Mouse (Mus musculus) stomach, embryonic 15.5 days (tissue): ENCODE measurements around the gene Amer2. TPM values are rescaled to one million over a fixed set of nuclear protein-coding genes. Genes with fewer than 3 reads are reported as not detected.
"Not testable (repeated sequence)": the region's sequence is repeated elsewhere in the genome, so short reads cannot be mapped to it uniquely, and the experiment has no call there.

Source experiments
- ATAC-seq: fragments of 200-750 bp; cut with Nextera tagmentation; 2 replicates; pipeline ENCODE4 v1.8.0; 2017; ENCODE audit warnings: low read depth, moderate number of reproducible peaks, moderate TSS enrichment; ENCODE audit not compliant: insufficient read depth, low FRiP score
- H3K27ac ChIP-seq: fragments of 300-500 bp; sonication (generic); 2 replicates; pipeline ENCODE4 v1.5.1; 2015; ENCODE audit warnings: mild to moderate bottlenecking, inconsistent platforms
- H3K27me3 ChIP-seq: fragments of 300-500 bp; sonication (generic); replicated peaks from 2 replicates; pipeline ENCODE4 v1.6.1; 2015; ENCODE audit warnings: inconsistent platforms
- H3K36me3 ChIP-seq: fragments of 300-500 bp; sonication (generic); 2 replicates; pipeline ENCODE4 v1.6.1; 2015; ENCODE audit warnings: inconsistent platforms
- H3K4me1 ChIP-seq: fragments of 300-500 bp; sonication (generic); 2 replicates; pipeline ENCODE4 v1.6.1; 2015; ENCODE audit warnings: inconsistent platforms
- H3K4me2 ChIP-seq: fragments of 300-500 bp; sonication (generic); 2 replicates; pipeline ENCODE4 v1.6.1; 2015; ENCODE audit warnings: mild to moderate bottlenecking, inconsistent platforms
- H3K4me3 ChIP-seq: fragments of 300-500 bp; sonication (generic); replicated peaks from 2 replicates; pipeline ENCODE4 v1.5.1; 2015; ENCODE audit warnings: inconsistent platforms
- H3K9ac ChIP-seq: fragments of 300-500 bp; sonication (generic); 2 replicates; pipeline ENCODE4 v1.6.1; 2015; ENCODE audit warnings: inconsistent platforms
- H3K9me3 ChIP-seq: fragments of 300-500 bp; sonication (generic); 2 replicates; pipeline ENCODE4 v1.6.1; 2016; ENCODE audit warnings: inconsistent platforms
- WGBS: fragments of 180-500 bp; shearing (Covaris S2); methylation state at CpG from one replicate; pipeline ENCODE4 v1.1.7; 2015; 5-methylcytosine and 5-hydroxymethylcytosine counted together
- polyA plus RNA-seq: library from polyadenylated mRNA; unstranded; fragments of >200 nt; fragmentation: Nextera tagmentation; extraction: Ambion mirVana; gene quantifications from 2 replicates; pipeline ENCODE4 v1.2.1, GENCODE M21; 2015

Amer2 gene
- polyA plus RNA-seq, result 1.4 TPM in 2 replicates

GRCm38 (mm10) chr14:60372821-60373309 is at the start of gene Amer2:
Gene Amer2, plus strand, starts transcription at chr14:60373259.
- ATAC-seq, result no peak
- no peak within 1 kb of the TSS for H3K9ac ChIP-seq
- no peak within 1 kb of the TSS for H3K4me2 ChIP-seq
- 0 out of 2 replicates have a peak, but pooled peaks cover 4% of the 10 kb centered on the region for H3K4me1 ChIP-seq
- H3K36me3 ChIP-seq, result no peaks in the 10 kb centered on the region
- no peak within 1 kb of the TSS for H3K27ac ChIP-seq
- H3K27me3 ChIP-seq, result 0 out of 2 replicates have a peak, but pooled peaks cover 10% of the 10 kb centered on the region
- no peak within 1 kb of the TSS for H3K4me3 ChIP-seq
- WGBS, result 65% methylated on average over 1 of the region's 1 CpGs
- H3K9me3 ChIP-seq, result no peaks in the 10 kb centered on the region

- not testable (repeated sequence) for H3K27ac ChIP-seq, H3K27me3 ChIP-seq, H3K9me3 ChIP-seq, H3K9ac ChIP-seq, H3K36me3 ChIP-seq, H3K4me3 ChIP-seq, H3K4me1 ChIP-seq, H3K4me2 ChIP-seq, ATAC-seq
- WGBS, result 76% methylated on average over 5 of the region's 5 CpGs
These were observed 33.1 kb upstream of the Amer2 start for GRCm38 (mm10) chr14:60340001-60340400.

GRCm38 (mm10) chr14:60340570-60340969 is 32.5 kb upstream of the Amer2 start:
- Histone ChIP-seq H3K9me3 (no peaks in the 10 kb centered on the region), H3K36me3 (no peaks in the 10 kb centered on the region), H3K27me3 (no peaks in the 10 kb centered on the region), H3K4me2 (no peak overlapping the region), H3K9ac (no peak overlapping the region), H3K4me3 (no peak overlapping the region), H3K4me1 (no peaks in the 10 kb centered on the region), H3K27ac (no peak overlapping the region)
- 75% methylated on average over 4 of the region's 4 CpGs for WGBS
- ATAC-seq, result no peak

- H3K4me2 ChIP-seq, result no peak overlapping the region
- H3K9ac ChIP-seq, result no peak overlapping the region
- no peaks in the 10 kb centered on the region for H3K4me1 ChIP-seq
- no peaks in the 10 kb centered on the region for H3K36me3 ChIP-seq
- H3K4me3 ChIP-seq, result no peak overlapping the region
- no peaks in the 10 kb centered on the region for H3K27me3 ChIP-seq
- 85% methylated on average over 6 of the region's 6 CpGs for WGBS
- no peak for ATAC-seq
- H3K9me3 ChIP-seq, result no peaks in the 10 kb centered on the region
- H3K27ac ChIP-seq, result no peak overlapping the region
These were observed 27.7 kb upstream of the Amer2 start for GRCm38 (mm10) chr14:60345326-60345876.

GRCm38 (mm10) chr14:60358347-60358746 is 14.7 kb upstream of the Amer2 start:
- Histone ChIP-seq H3K9ac (no peak overlapping the region), H3K36me3 (no peaks in the 10 kb centered on the region), H3K4me1 (no peaks in the 10 kb centered on the region), H3K9me3 (no peaks in the 10 kb centered on the region), H3K27me3 (no peaks in the 10 kb centered on the region), H3K4me3 (no peak overlapping the region), H3K4me2 (no peak overlapping the region), H3K27ac (no peak overlapping the region)
- WGBS, result 78% methylated on average over 5 of the region's 5 CpGs
- ATAC-seq, result no peak

- H3K4me2 ChIP-seq, result no peak overlapping the region
- H3K9ac ChIP-seq, result no peak overlapping the region
- 67% methylated on average over 9 of the region's 9 CpGs for WGBS
- H3K27me3 ChIP-seq, result no peaks in the 10 kb centered on the region
- no peak overlapping the region for H3K4me3 ChIP-seq
- H3K9me3 ChIP-seq, result no peaks in the 10 kb centered on the region
- no peak overlapping the region for H3K27ac ChIP-seq
- no peaks in the 10 kb centered on the region for H3K4me1 ChIP-seq
- no peak for ATAC-seq
- H3K36me3 ChIP-seq, result no peaks in the 10 kb centered on the region
These were observed 11.5 kb upstream of the Amer2 start for GRCm38 (mm10) chr14:60361380-60362212.

- ATAC-seq, result no peak
These were observed 6.3 kb upstream of the Amer2 start for GRCm38 (mm10) chr14:60366729-60367128.

GRCm38 (mm10) chr14:60368769-60369666 is 4.0 kb upstream of the Amer2 start:
- no peaks in the 10 kb centered on the region for H3K36me3 ChIP-seq
- WGBS, result 63% methylated on average over 9 of the region's 9 CpGs

More at GRCm38 (mm10) chr14:60366729-60367128, 6.3 kb upstream of the Amer2 start:
- Histone ChIP-seq H3K27me3 (no peaks in the 10 kb centered on the region), H3K4me2 (no peak overlapping the region), H3K36me3 (no peaks in the 10 kb centered on the region), H3K4me3 (no peak overlapping the region), H3K27ac (no peak overlapping the region), H3K4me1 (no peaks in the 10 kb centered on the region), H3K9me3 (no peaks in the 10 kb centered on the region), H3K9ac (no peak overlapping the region)
- WGBS, result 71% methylated on average over 1 of the region's 1 CpGs

GRCm38 (mm10) chr14:60369667-60370315 is 3.3 kb upstream of the Amer2 start:
- no peak overlapping the region for H3K9ac ChIP-seq
- no peak overlapping the region for H3K27ac ChIP-seq
- H3K27me3 ChIP-seq, result 0 out of 2 replicates have a peak, but pooled peaks cover 2% of the 10 kb centered on the region
- no peaks in the 10 kb centered on the region for H3K9me3 ChIP-seq
- 50% methylated on average over 5 of the region's 5 CpGs for WGBS
- no peaks in the 10 kb centered on the region for H3K4me1 ChIP-seq
- H3K4me3 ChIP-seq, result no peak overlapping the region
- H3K36me3 ChIP-seq, result no peaks in the 10 kb centered on the region
- ATAC-seq, result no peak
- no peak overlapping the region for H3K4me2 ChIP-seq

More at GRCm38 (mm10) chr14:60368769-60369666, 4.0 kb upstream of the Amer2 start:
- no peak for ATAC-seq
- H3K27me3 ChIP-seq, result 0 out of 2 replicates have a peak, but pooled peaks cover 2% of the 10 kb centered on the region
- H3K4me2 ChIP-seq, result no peak overlapping the region
- H3K4me1 ChIP-seq, result no peaks in the 10 kb centered on the region
- no peak overlapping the region for H3K27ac ChIP-seq
- H3K4me3 ChIP-seq, result no peak overlapping the region
- H3K9ac ChIP-seq, result no peak overlapping the region
- H3K9me3 ChIP-seq, result no peaks in the 10 kb centered on the region

- Histone ChIP-seq H3K4me2 (no peak overlapping the region), H3K9me3 (no peaks in the 10 kb centered on the region), H3K27ac (no peak overlapping the region), H3K36me3 (no peaks in the 10 kb centered on the region), H3K4me3 (no peak overlapping the region), H3K4me1 (peaks cover 11% of the 10 kb centered on the region; the same call in 1 of the 2 replicates), H3K9ac (no peak overlapping the region), H3K27me3 (peaks cover 31% of the 10 kb centered on the region)
- ATAC-seq, result no peak
- WGBS, result 70% methylated on average over 2 of the region's 2 CpGs
These were observed 4.0 kb downstream of the Amer2 start for GRCm38 (mm10) chr14:60377107-60377506.

GRCm38 (mm10) chr14:60377546-60377945 is 4.5 kb downstream of the Amer2 start:
- peaks cover 11% of the 10 kb centered on the region; the same call in 1 of the 2 replicates for H3K4me1 ChIP-seq
- H3K36me3 ChIP-seq, result no peaks in the 10 kb centered on the region
- H3K27ac ChIP-seq, result no peak overlapping the region
- peaks cover 31% of the 10 kb centered on the region for H3K27me3 ChIP-seq
- peak overlapping the region; percentile 58 for H3K4me3 ChIP-seq
- no peaks in the 10 kb centered on the region for H3K9me3 ChIP-seq
- WGBS, result 46% methylated on average over 10 of the region's 10 CpGs
- no peak overlapping the region for H3K9ac ChIP-seq
- peak overlapping the region; percentile 95 for H3K4me2 ChIP-seq
- ATAC-seq, result no peak
